Mouse (Mus musculus): ENCODE measurements at regions not wholly inside any gene's neighbourhood (a gene's known extent, or its start where the extent isn't known, plus 50 kb on each side); places are given as distances from the start of the nearest gene placed in this dataset.

GRCm38 (mm10) chr3:83553858-83554257 lies 212.3 kb upstream of the Sfrp2 start:
- no peak overlapping the region for H3K4me2 ChIP-seq (ENCODE audit: insufficient read depth, low read depth, poor library complexity, severe bottlenecking)
- TF ChIP-seq BHLHE40 (IDR thresholded peaks at IDR 0.05; ENCODE audit: low read depth, low read length) (no peak), EP300 (IDR thresholded peaks at IDR 0.05; ENCODE audit: low read length) (no peak), KAT2A (IDR thresholded peaks at IDR 0.05; ENCODE audit: insufficient replicate concordance, low read length) (no peak), PAX5 (IDR thresholded peaks at IDR 0.05; ENCODE audit: low read length) (no peak), CHD1 (IDR thresholded peaks at IDR 0.05; ENCODE audit: low read depth, low read length) (no peak), USF1 (IDR thresholded peaks at IDR 0.05; ENCODE audit: low read depth, low read length) (no peak), NELFE (IDR thresholded peaks at IDR 0.05; ENCODE audit: low read depth, low read length) (no peak), IRF4 (IDR thresholded peaks at IDR 0.05; ENCODE audit: low read depth, low read length) (no peak), TBP (conservative IDR thresholded peaks at IDR 0.05; ENCODE audit: low read depth, low read length) (no peak), MEF2A (IDR thresholded peaks at IDR 0.05; ENCODE audit: borderline replicate concordance, low read depth, low read length) (no peak), E2F4 (IDR thresholded peaks at IDR 0.05; ENCODE audit: insufficient replicate concordance, low read depth, low read length) (no peak), MAFK (IDR thresholded peaks at IDR 0.05; ENCODE audit: insufficient replicate concordance, low read length) (no peak), MYC (IDR thresholded peaks at IDR 0.05; ENCODE audit: low read depth, low read length) (no peak), JUN (IDR thresholded peaks at IDR 0.05; ENCODE audit: insufficient read depth, low read depth, low read length) (no peak), SIN3A (IDR thresholded peaks at IDR 0.05; ENCODE audit: low read length) (no peak), NRF1 (IDR thresholded peaks at IDR 0.05; ENCODE audit: low read depth, low read length) (no peak), TCF12 (IDR thresholded peaks at IDR 0.05; ENCODE audit: low read depth, low read length) (no peak)
- H3K9me3 ChIP-seq (replicated peaks; ENCODE audit: low read length) = no peaks in the 10 kb centered on the region
- dilution Hi-C loops (cut with MboI; ENCODE audit: extremely low pct_ligation_motif_present, extremely low pct_unique_long_range_greater_than_20kb, low sequenced_read_pairs) = no loop called here
- H3K27me3 ChIP-seq (replicated peaks) = no peaks in the 10 kb centered on the region
- H3K79me2 ChIP-seq (replicated peaks; ENCODE audit: control insufficient read depth, extremely low read depth, insufficient read depth, poor library complexity, severe bottlenecking) = no peaks in the 10 kb centered on the region
- no peak overlapping the region for H3K4me3 ChIP-seq (replicated peaks in 1 of 3; ENCODE audit: low read depth in 2 of 3, low read length in 2 of 3, poor library complexity in 1 of 3)
- no peaks in the 10 kb centered on the region for H3K36me3 ChIP-seq (replicated peaks in 1 of 2; ENCODE audit: control insufficient read depth in 1 of 2, insufficient read depth in 1 of 2, low read length in 1 of 2)
- no peak overlapping the region for H3K9ac ChIP-seq (ENCODE audit: insufficient read depth, low read depth)
- H3K27ac ChIP-seq (ENCODE audit: insufficient read depth, low read depth) = no peak overlapping the region
- in situ Hi-C loops (cut with MboI; ENCODE audit: low pct_ligation_motif_present, low pct_unique_long_range_greater_than_20kb, low sequenced_read_pairs) = no loop called here
- DNase-seq (ENCODE audit: extremely low read depth) = no peak
- H3K4me1 ChIP-seq (ENCODE audit: control insufficient read depth in 1 of 2, insufficient read depth in 2 of 2) = no peaks in the 10 kb centered on the region

- Histone ChIP-seq H3K27ac (ENCODE audit: insufficient read depth, low read depth) (no peak overlapping the region), H3K27me3 (replicated peaks) (no peaks in the 10 kb centered on the region), H3K9ac (ENCODE audit: insufficient read depth, low read depth) (no peak overlapping the region), H3K36me3 (replicated peaks in 1 of 2; ENCODE audit: control insufficient read depth in 1 of 2, insufficient read depth in 1 of 2, low read length in 1 of 2) (no peaks in the 10 kb centered on the region), H3K9me3 (replicated peaks; ENCODE audit: low read length) (no peaks in the 10 kb centered on the region), H3K4me1 (ENCODE audit: control insufficient read depth in 1 of 2, insufficient read depth in 2 of 2) (no peaks in the 10 kb centered on the region), H3K79me2 (replicated peaks; ENCODE audit: control insufficient read depth, extremely low read depth, insufficient read depth, poor library complexity, severe bottlenecking) (no peaks in the 10 kb centered on the region), H3K4me2 (ENCODE audit: insufficient read depth, low read depth, poor library complexity, severe bottlenecking) (no peak overlapping the region), H3K4me3 (replicated peaks in 1 of 3; ENCODE audit: low read depth in 2 of 3, low read length in 2 of 3, poor library complexity in 1 of 3) (no peak overlapping the region)
- TF ChIP-seq EP300 (IDR thresholded peaks at IDR 0.05; ENCODE audit: low read length) = no peak
- TF ChIP-seq MXI1 (IDR thresholded peaks at IDR 0.05; ENCODE audit: low read depth, low read length) = no peak
- no peak for TF ChIP-seq TBP (conservative IDR thresholded peaks at IDR 0.05; ENCODE audit: low read depth, low read length)
- no peak for TF ChIP-seq UBTF (IDR thresholded peaks at IDR 0.05; ENCODE audit: low read depth, low read length)
- TF ChIP-seq PAX5 (IDR thresholded peaks at IDR 0.05; ENCODE audit: low read length) = no peak
- in situ Hi-C loops (cut with MboI; ENCODE audit: low pct_ligation_motif_present, low pct_unique_long_range_greater_than_20kb, low sequenced_read_pairs) (no loop called here), dilution Hi-C loops (cut with MboI; ENCODE audit: extremely low pct_ligation_motif_present, extremely low pct_unique_long_range_greater_than_20kb, low sequenced_read_pairs) (no loop called here)
- DNase-seq (ENCODE audit: extremely low read depth) = no peak
Measured at GRCm38 (mm10) chr3:83556788-83557515, 209.2 kb upstream of the Sfrp2 start.

Measured in CH12.LX (cell line).